Mouse (Mus musculus) left cerebral cortex, postnatal 36 days (tissue): Measurements from ENCODE around the gene Rpp40. TPM values are rescaled to one million over a fixed set of nuclear protein-coding genes. Genes with fewer than 3 reads are reported as not detected.

Source experiments
- DNase-seq, 2 experiments: peaks; one replicate each; pipeline ENCODE4 v3.0.0; 2021 to 2022; ENCODE audit warnings: low spot score in 2 of 2, mixed read lengths in 1 of 2
- intact Hi-C: fragments of 180-260 bp; cut with DNase I; formaldehyde crosslinking; loops from one replicate; pipeline ENCODE4 v1.15.1; 2025
- total RNA-seq, 2 experiments: library from RNA; stranded (reverse); gene quantifications; 2 replicates each; pipeline ENCODE4 v1.2.3; 2021

The Rpp40 gene
- total RNA-seq, 2 experiments from 2014 or later, result 5.0 to 5.4 TPM

- no peak for DNase-seq
- intact Hi-C loops, result no loop called here
These were observed 48.7 kb downstream of the Rpp40 start for GRCm38 (mm10) chr13:35857486-35857885.

- intact Hi-C loops, result no loop called here
- DNase-seq, result no peak
These were observed 53.1 kb downstream of the Rpp40 start for GRCm38 (mm10) chr13:35852851-35853575.

DNA sequence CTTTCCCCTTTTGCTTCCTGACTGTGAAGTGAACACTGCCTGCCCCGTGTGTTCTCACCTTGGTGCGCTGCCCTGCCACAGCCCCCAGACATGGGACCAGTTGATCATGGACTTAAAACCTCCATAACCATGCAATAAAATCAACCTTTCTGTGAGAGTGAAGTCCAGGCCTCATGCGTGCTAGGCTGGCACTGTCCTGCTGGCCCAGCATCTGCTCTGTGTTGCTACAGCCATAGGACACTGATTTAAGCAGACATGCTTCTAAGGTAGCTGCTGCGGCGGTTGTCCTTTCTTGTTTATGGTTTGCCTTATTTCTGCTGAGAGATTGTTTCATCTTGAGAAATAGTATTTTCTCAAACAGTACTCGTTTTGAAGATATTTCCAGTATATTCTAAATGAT, 54.6 kb downstream of the Rpp40 start:
- intact Hi-C loops, result no loop called here
- no peak for DNase-seq

DNA sequence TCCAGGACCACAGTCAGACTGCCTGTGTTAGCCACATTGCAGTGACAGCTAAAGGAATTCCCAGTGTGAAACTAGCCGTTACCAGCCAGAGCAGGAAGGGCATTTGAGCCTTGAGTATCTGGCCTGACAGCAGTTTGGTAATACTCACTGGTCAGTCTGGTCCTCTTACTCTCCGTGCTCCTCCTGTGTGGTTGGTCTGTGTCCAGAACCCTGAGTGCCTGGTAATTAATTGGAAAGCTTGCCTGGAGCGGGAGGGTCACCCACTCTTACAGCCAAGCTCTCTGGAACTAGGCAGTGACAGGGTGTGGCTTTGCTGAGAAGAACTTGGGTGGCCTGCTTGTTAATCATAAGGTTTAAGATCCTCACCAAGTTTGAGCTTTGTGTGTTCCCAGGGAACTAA, 57.5 kb downstream of the Rpp40 start:
- intact Hi-C loops, result no loop called here
- no peak for DNase-seq

DNA sequence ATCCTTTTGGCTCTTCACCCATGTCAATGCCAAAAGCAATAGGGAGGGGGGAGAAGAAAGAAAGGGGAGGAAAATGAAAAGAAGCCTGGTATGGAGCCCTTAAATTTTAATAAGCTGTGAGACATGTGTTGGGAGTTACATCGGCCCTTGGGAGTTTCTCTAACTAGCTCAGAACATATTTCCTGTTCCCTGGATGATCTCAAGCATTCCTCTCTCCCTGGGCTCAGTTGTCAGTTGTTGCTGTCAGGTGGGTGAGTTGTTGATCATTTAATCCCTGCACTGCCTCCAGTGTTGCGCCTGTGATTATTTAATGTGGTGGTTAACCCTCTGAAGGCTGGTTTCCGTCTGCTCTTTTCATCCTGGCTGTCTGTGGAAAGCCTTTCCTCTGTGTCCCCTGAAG, 60.9 kb downstream of the Rpp40 start:
- DNase-seq, result no peak
- intact Hi-C loops, result no loop called here

Other genes with a start within 250 kb of the Rpp40 start
- gene Cdyl, start 246.5 kb downstream of the Rpp40 start, total RNA-seq, result 10 to 100 TPM; 41.8 to 51.3 TPM
- gene Ppp1r3g, start 52.5 kb upstream of the Rpp40 start, total RNA-seq, result 10 to 100 TPM; 16.5 to 17.1 TPM
- gene Fars2, start 211.1 kb upstream of the Rpp40 start, total RNA-seq, result 10 to 100 TPM; 34.6 to 35.7 TPM
- gene Lyrm4, start 211.2 kb upstream of the Rpp40 start, total RNA-seq, result 10 to 100 TPM; 21.7 to 23.0 TPM